Mouse (Mus musculus) forebrain, embryonic 10.5 days (tissue): ENCODE measurements around the gene D330020A13Rik. TPM values are rescaled to one million over a fixed set of nuclear protein-coding genes. Genes with fewer than 3 reads are reported as not detected.

Experiments
- DNase-seq: peaks from one replicate; pipeline ENCODE4 v3.0.0-alpha.2; 2017; ENCODE audit warnings: low spot score; ENCODE audit errors: extremely low spot score
- H3K27ac ChIP-seq: fragments of 300-500 bp; sonication (generic); 2 replicates; pipeline ENCODE4 v1.5.1; 2016; ENCODE audit warnings: mild to moderate bottlenecking
- H3K27me3 ChIP-seq: fragments of 300-500 bp; sonication (generic); 2 replicates; pipeline ENCODE4 v1.6.1; 2016; ENCODE audit warnings: mild to moderate bottlenecking; ENCODE audit not compliant: poor library complexity, severe bottlenecking
- H3K36me3 ChIP-seq: fragments of 300-500 bp; sonication (generic); replicated peaks from 2 replicates; pipeline ENCODE4 v1.6.1; 2016; ENCODE audit warnings: mild to moderate bottlenecking, moderate library complexity
- H3K4me1 ChIP-seq: fragments of 300-500 bp; sonication (generic); 2 replicates; pipeline ENCODE4 v1.6.1; 2016
- H3K4me3 ChIP-seq: fragments of 300-500 bp; sonication (generic); 2 replicates; pipeline ENCODE4 v1.5.1; 2016; ENCODE audit warnings: mild to moderate bottlenecking, moderate library complexity
- H3K9me3 ChIP-seq: fragments of 300-500 bp; sonication (generic); 2 replicates; pipeline ENCODE4 v1.6.1; 2016; ENCODE audit warnings: mild to moderate bottlenecking, moderate library complexity
- WGBS: fragments of 180-500 bp; shearing (Covaris S2); methylation state at CpG from one replicate; pipeline ENCODE4 v1.1.7; 2016; 5-methylcytosine and 5-hydroxymethylcytosine counted together
- polyA plus RNA-seq: library from polyadenylated mRNA; unstranded; fragments of >200 nt; fragmentation: Nextera tagmentation; extraction: Ambion mirVana; gene quantifications from 2 replicates; pipeline ENCODE4 v1.2.1, GENCODE M21; 2016

D330020A13Rik gene
- polyA plus RNA-seq = not detected in 2 replicates

DNA sequence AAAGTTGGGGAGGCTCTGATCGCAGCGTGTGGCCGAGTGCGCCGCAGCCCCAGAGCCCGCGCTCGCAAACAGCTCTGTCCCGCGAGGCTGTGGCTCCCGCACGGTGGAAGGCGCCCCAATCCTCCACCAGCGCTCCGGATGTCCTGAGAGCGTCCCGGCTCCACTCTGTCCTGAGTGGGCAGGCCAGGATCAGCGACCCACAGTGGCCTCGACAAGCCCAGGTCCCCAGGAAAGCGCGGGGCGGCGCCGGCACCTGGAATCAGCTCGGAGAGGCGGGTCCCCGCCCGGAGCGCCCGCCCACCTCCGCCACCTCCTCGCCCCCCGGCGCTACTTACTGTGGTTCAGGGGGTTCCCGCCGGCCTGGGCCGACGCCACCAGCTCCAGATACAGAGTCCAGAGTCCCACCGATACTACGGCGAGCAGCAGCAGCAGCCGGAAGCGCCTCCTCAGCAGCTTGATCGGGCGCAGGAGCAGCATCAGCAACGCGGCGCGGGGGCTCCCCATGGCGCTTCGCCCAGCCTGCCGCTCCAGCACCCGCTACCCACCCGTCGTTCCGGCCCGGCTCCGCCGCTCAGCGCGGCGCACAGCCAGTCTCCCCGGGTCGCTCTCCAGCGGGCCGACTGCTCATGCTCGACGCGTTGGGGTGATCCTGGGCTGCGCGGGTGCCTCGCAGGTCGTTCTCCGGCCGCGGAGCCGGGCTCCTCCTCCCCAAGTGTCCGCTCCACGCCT lies at the start of gene D330020A13Rik, which contains the start of gene B4galnt3:
TSS of gene D330020A13Rik (plus strand) at position 309 of the 729 bp plus-strand sequence.
TSS of gene B4galnt3 (minus strand) at position 504 of the 729 bp plus-strand sequence.
- Histone ChIP-seq H3K4me1 (peaks cover 14% of the 10 kb centered on the region), H3K27ac (peak within 1 kb of the TSS; percentile 79), H3K27me3 (peaks cover 53% of the 10 kb centered on the region), H3K4me3 (peak within 1 kb of the TSS; percentile 81), H3K9me3 (no peaks in the 10 kb centered on the region), H3K36me3 (no peaks in the 10 kb centered on the region)
- DNase-seq = peak; percentile 54
- WGBS = 1% methylated on average over 79 of the region's 79 CpGs

DNA sequence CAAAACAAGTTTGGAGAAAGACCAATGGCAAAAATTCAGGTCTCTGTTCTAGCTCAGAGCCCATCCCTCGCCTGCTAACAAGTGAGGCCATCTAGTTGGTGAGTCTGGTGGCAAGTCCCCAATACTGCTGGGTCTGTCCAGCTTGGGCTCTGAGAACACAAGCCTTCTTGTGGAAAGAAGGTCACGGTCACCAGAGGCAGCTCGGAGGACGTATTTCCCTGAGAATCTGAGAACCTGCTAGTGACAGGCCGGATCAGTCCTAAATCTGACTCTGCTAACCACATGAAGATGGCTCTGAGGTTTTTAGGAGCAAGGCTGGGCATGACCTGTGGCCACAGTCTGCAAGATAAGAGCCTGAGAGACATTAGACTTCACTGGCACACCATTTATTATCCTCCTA lies 47.5 kb upstream of the D330020A13Rik start:
- Histone ChIP-seq H3K27me3 (no peaks in the 10 kb centered on the region), H3K9me3 (no peaks in the 10 kb centered on the region), H3K4me1 (no peaks in the 10 kb centered on the region), H3K4me3 (no peak overlapping the region), H3K27ac (no peak overlapping the region), H3K36me3 (no peaks in the 10 kb centered on the region)
- WGBS = 87% methylated on average over 5 of the region's 5 CpGs
- DNase-seq = no peak

DNA sequence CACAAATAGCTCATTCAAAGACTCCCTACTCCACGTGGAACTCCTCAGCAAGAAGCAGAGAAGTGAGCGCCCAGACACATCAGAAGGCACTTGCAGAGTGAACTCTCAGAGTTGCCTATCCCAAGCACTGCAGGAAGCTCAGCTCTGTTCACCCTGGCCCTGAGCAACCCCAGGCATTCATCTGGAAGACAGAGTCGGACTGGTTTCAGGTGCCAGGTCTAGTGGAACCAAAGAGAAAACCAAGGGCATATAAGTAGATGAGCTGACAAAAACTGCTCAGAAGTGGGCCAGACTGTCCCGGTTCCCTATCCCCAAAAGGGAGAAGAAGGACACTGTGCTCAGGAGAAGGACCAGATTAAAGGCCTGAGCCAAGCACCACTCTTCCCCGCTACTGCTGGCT lies 44.3 kb upstream of the D330020A13Rik start:
- H3K9me3 ChIP-seq = no peaks in the 10 kb centered on the region
- H3K27ac ChIP-seq = no peak overlapping the region
- no peak for DNase-seq
- 72% methylated on average over 5 of the region's 5 CpGs for WGBS
- no peaks in the 10 kb centered on the region for H3K27me3 ChIP-seq
- no peaks in the 10 kb centered on the region for H3K36me3 ChIP-seq
- no peak overlapping the region for H3K4me3 ChIP-seq
- peaks cover 4% of the 10 kb centered on the region for H3K4me1 ChIP-seq

DNA sequence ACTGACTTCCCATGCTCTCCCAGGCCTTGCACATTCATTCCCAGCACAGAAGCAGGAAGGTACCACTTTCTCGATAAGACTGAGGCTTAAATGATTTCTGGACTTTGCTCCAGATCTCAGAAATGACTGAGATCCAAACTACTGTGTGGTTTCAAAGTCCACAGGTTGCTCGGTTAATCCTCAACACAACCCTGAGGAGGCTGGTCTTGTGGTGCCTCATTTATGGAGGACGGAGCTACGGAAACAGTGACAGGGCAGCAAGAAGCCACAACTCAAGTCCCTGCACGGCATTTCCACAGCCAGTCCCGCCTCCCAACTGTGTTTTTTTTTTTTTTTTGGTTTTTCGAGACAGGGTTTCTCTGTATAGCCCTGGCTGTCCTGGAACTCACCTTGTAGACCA lies 43.2 kb upstream of the D330020A13Rik start:
- peaks cover 7% of the 10 kb centered on the region for H3K4me1 ChIP-seq
- no peaks in the 10 kb centered on the region for H3K9me3 ChIP-seq
- no peaks in the 10 kb centered on the region for H3K27me3 ChIP-seq
- no peaks in the 10 kb centered on the region for H3K36me3 ChIP-seq
- H3K27ac ChIP-seq = no peak overlapping the region
- 88% methylated on average over 7 of the region's 7 CpGs for whole genome bisulfite sequencing
- no peak for DNase-seq
- no peak overlapping the region for H3K4me3 ChIP-seq

DNA sequence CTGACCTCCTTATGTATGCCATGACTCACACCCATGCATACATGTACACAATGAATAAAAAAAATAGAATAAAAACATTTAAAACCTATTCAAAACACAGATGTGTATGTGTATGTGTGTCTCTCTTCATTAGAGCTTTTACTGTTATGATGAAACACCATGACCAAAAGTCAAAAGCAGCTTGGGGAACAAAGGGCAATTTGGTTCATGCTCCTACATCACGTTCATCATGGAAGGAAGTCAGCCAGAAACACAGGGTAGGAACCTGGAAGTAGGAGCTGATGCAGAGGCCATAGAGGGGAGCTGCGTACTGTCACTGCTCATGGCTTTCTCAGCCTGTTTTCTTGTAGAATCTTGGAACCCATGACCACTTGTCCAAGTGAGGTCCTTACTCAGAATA lies 41.4 kb upstream of the D330020A13Rik start:
- no peak overlapping the region for H3K27ac ChIP-seq
- no peak overlapping the region for H3K4me3 ChIP-seq
- 97% methylated on average over 2 of the region's 2 CpGs for WGBS
- no peak for DNase-seq
- H3K27me3 ChIP-seq = no peaks in the 10 kb centered on the region
- peaks cover 7% of the 10 kb centered on the region for H3K4me1 ChIP-seq
- no peaks in the 10 kb centered on the region for H3K36me3 ChIP-seq
- no peaks in the 10 kb centered on the region for H3K9me3 ChIP-seq

DNA sequence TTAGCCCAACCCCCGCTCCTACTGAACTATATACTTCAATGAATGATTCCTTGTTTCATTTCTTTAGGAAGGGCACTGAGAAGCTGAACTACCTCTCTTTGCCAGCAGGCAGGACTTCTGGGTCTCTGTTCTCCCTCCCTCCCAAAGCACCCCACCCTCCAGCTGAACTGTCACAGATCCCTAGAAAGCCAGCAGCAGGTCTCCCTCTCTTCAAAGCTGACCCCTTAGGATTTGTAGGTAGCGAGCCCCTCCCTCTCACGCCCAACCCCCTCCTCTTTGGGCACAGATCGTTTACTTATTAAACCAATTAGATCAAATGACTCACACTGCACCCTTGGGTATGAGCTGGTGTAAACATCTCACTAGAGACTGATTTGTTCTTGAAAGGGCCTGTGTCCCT lies 39.5 kb upstream of the D330020A13Rik start:
- WGBS = 58% methylated on average over 4 of the region's 4 CpGs
- no peak for DNase-seq
- Histone ChIP-seq H3K4me1 (peaks cover 7% of the 10 kb centered on the region), H3K27ac (no peak overlapping the region), H3K9me3 (no peaks in the 10 kb centered on the region), H3K27me3 (no peaks in the 10 kb centered on the region), H3K4me3 (no peak overlapping the region), H3K36me3 (no peaks in the 10 kb centered on the region)

DNA sequence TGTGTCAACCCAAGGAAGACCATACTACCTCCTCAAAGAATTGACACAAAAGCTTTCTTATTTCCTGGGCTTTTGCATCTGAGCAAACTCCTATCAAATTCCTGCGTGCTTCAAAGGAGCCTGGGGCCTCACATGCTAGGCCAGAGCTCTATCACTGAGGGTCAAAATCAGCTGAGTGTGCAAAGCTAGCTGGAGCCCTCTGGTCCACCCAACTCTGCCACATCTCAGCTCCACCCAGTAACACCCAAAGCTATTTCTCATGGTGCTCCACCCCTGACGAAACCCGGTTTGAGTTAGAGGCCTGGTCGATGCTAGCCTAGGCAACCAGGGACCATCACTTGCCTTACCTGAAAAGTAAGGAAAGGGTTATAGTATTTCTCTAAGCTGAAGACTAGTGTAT lies 39.0 kb upstream of the D330020A13Rik start:
- H3K27ac ChIP-seq = no peak overlapping the region
- no peaks in the 10 kb centered on the region for H3K27me3 ChIP-seq
- DNase-seq = no peak
- peaks cover 7% of the 10 kb centered on the region for H3K4me1 ChIP-seq
- H3K36me3 ChIP-seq = no peaks in the 10 kb centered on the region
- H3K4me3 ChIP-seq = no peak overlapping the region
- H3K9me3 ChIP-seq = no peaks in the 10 kb centered on the region
- 86% methylated on average over 4 of the region's 4 CpGs for WGBS

DNA sequence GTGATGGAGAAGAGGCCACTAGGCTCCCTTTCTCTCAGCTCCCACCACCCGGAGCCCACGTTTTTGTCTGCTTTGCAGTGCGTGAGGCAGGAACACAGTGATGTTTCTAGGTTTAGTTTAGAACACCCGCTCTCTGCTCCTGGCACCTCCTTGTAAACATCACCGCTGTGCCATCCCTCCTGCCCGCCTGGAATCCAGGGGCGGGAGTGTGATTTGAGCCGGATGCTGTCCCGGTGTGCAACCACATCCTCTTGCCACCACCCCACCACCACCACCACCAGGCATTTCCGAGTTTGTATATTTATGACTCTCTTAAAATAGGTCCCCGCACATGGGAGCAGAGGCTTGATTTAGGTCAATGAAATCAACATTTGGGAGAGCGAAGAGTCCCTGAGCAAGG lies 38.5 kb upstream of the D330020A13Rik start:
- 90% methylated on average over 12 of the region's 12 CpGs for WGBS
- Histone ChIP-seq H3K9me3 (no peaks in the 10 kb centered on the region), H3K4me3 (no peak overlapping the region), H3K4me1 (peaks cover 7% of the 10 kb centered on the region), H3K27ac (no peak overlapping the region), H3K27me3 (no peaks in the 10 kb centered on the region), H3K36me3 (no peaks in the 10 kb centered on the region)
- DNase-seq = no peak

DNA sequence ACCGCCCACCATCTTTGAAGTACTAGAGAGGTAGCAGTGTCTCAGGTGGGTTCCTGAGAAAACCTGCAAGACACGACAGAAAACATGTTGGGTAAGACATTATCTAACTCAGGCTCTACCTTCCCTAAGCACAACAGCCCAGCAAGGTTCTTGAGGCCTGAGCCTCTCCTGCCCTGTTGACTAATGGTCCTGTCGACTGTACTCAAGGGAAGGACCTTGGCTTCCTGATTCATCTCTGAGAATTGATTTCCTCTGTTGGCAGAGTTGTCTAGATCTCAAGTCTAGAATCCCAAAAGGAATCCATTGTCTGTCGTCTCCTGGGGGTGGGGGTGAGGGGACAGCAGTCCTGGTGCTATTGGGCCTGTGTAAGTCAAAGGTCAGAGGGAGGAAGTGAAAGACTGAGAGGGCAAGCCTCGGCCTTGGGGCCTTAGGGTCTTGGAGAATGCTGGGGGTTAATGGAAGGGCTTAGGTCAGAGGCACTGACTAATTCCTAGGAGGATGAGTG lies 37.7 kb upstream of the D330020A13Rik start:
- peaks cover 7% of the 10 kb centered on the region for H3K4me1 ChIP-seq
- H3K36me3 ChIP-seq = no peaks in the 10 kb centered on the region
- H3K27me3 ChIP-seq = no peaks in the 10 kb centered on the region
- no peak overlapping the region for H3K27ac ChIP-seq
- no peak for DNase-seq
- H3K4me3 ChIP-seq = no peak overlapping the region
- WGBS = 67% methylated on average over 5 of the region's 5 CpGs
- no peaks in the 10 kb centered on the region for H3K9me3 ChIP-seq

DNA sequence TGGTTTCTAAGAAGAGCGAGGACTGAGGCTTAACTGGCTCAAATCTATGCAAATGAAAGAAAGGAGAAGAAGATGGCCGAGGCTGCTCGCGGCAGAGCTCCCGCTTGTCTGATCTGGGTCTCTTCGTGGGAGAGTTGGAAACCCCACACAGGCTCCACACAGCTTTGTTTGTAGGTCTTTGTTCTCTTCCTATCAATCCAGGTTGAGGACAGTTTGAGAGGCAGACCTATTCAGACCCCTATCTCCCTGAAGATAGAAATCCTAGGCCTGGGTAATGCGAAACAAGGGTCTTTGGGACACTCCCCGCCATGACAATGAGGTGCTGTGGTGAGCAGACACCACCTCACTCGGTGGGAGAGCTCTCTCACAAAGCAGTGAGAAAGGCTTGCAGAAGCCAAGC lies 34.7 kb upstream of the D330020A13Rik start:
- WGBS = 29% methylated on average over 9 of the region's 9 CpGs
- Histone ChIP-seq H3K4me1 (peaks cover 11% of the 10 kb centered on the region), H3K36me3 (no peaks in the 10 kb centered on the region), H3K9me3 (no peaks in the 10 kb centered on the region), H3K4me3 (no peak overlapping the region), H3K27ac (no peak overlapping the region), H3K27me3 (no peaks in the 10 kb centered on the region)
- DNase-seq = no peak

DNA sequence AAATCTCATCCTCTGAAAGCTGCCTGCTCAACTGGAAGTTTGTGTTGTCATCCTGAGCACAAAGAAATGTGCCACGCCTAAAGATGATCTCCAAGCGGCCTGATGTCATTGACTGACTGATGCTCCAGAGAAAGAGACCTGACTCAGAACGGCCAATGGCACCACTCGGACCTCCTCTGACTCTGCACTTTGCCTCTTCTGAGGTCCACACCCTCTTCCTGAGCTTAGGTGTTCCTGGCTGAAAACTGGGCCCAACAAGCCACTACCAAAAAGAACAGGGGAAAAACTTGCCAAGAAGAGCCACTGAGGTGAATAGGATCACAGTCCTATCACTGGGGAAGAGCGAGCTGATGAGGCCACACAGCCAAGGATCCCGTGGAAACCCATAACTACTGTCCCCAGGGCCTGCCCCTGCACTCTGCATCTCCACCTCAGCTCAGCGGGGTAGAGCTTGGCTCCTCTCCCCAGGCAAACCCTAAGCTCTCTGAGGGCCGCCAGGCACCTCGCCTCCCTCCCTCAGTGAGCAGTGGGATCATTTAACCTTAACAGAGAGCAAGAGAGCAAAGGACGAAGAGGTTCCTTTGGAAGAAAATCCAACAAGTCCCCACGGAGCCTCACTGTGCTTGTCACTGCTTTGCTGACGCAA lies 31.2 kb upstream of the D330020A13Rik start:
- DNase-seq = no peak
- H3K9me3 ChIP-seq = no peaks in the 10 kb centered on the region
- no peaks in the 10 kb centered on the region for H3K36me3 ChIP-seq
- no peaks in the 10 kb centered on the region for H3K27me3 ChIP-seq
- H3K27ac ChIP-seq = no peak overlapping the region
- WGBS = 63% methylated on average over 12 of the region's 12 CpGs
- no peak overlapping the region for H3K4me3 ChIP-seq
- H3K4me1 ChIP-seq = peaks cover 4% of the 10 kb centered on the region; the same call in 1 of the 2 replicates

DNA sequence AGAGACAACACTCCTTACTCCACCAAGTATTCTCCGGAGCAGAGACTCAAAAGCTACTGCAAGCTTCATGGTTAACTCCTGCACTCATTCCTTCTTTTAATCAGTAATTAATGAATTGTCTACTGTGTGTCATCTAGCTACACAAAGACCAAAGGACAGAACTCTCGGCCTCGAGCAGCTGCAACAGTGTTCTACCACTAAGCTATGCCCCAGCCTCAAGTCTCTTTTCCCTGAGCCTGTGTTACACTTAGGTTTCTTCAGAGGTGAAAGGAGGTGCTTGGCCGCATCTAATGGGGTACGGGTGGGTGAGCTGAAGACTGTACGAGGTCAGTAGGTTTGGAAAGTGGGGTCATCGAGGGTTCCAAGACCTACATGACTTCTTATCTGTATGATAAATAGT lies 30.6 kb upstream of the D330020A13Rik start:
- H3K36me3 ChIP-seq = no peaks in the 10 kb centered on the region
- 85% methylated on average over 7 of the region's 7 CpGs for WGBS
- H3K27me3 ChIP-seq = no peaks in the 10 kb centered on the region
- no peaks in the 10 kb centered on the region for H3K9me3 ChIP-seq
- no peak overlapping the region for H3K27ac ChIP-seq
- peaks cover 4% of the 10 kb centered on the region; the same call in 1 of the 2 replicates for H3K4me1 ChIP-seq
- DNase-seq = no peak
- no peak overlapping the region for H3K4me3 ChIP-seq

DNA sequence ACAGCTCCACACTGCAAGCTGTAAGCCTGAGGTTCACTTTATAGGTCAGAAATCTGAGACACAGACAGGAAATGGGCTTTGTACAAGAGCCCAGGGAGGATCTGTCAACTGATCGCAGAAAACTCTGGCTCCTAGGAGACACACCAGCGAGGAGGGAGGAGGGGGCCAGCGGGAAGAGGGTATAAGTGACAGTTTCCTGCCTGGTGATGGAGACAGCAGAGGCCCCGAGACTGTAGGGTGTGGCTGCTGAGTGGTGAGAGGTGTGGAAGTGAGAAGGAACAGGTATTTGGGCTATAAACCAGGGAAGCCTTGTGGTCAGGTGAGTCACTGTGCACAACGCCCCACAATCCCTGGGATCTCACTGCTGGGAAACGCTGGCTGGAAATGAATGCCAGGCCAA lies 30.0 kb upstream of the D330020A13Rik start:
- H3K4me1 ChIP-seq = peaks cover 4% of the 10 kb centered on the region; the same call in 1 of the 2 replicates
- no peak for DNase-seq
- H3K4me3 ChIP-seq = no peak overlapping the region
- H3K9me3 ChIP-seq = no peaks in the 10 kb centered on the region
- WGBS = 77% methylated on average over 6 of the region's 6 CpGs
- no peak overlapping the region for H3K27ac ChIP-seq
- no peaks in the 10 kb centered on the region for H3K36me3 ChIP-seq
- H3K27me3 ChIP-seq = no peaks in the 10 kb centered on the region
